Mouse (Mus musculus) thymus, postnatal 36 days (tissue): ENCODE measurements around the gene Add1.

Experiments
- DNase-seq, 2 experiments: peaks; one replicate each; pipeline ENCODE4 v3.0.0; 2022; ENCODE audit warnings: mixed read lengths in 2 of 2

Add1 gene

GRCm38 (mm10) chr5:34609966-34610365 is 36.5 kb downstream of the Add1 start:
- no peak for DNase-seq

GRCm38 (mm10) chr5:34632996-34633395 is 59.5 kb downstream of the Add1 start:
- DNase-seq = no peak

GRCm38 (mm10) chr5:34633641-34634040 is 60.2 kb downstream of the Add1 start:
- peak in 1 of 2 experiments; percentile 23 for DNase-seq

- no peak for DNase-seq
Measured at GRCm38 (mm10) chr5:34634746-34635400, 61.4 kb downstream of the Add1 start.

- DNase-seq = peak in 1 of 2 experiments; percentile 19
Measured at GRCm38 (mm10) chr5:34635665-34636192, 62.3 kb downstream of the Add1 start.

GRCm38 (mm10) chr5:34636481-34637287 is 63.2 kb downstream of the Add1 start, which contains the start of gene Mfsd10:
Gene Mfsd10 (minus strand): TSS chr5:34637212.
- peak; percentile 74 to 80 for DNase-seq

- DNase-seq = no peak
Measured at GRCm38 (mm10) chr5:34637591-34638156, 64.2 kb downstream of the Add1 start.

- DNase-seq = no peak
Measured at GRCm38 (mm10) chr5:34641991-34642390, 68.5 kb downstream of the Add1 start.

GRCm38 (mm10) chr5:34642932-34643331 is 69.5 kb downstream of the Add1 start:
- peak; percentile 37 to 40 for DNase-seq

- peak; percentile 65 to 70 for DNase-seq
Measured at GRCm38 (mm10) chr5:34647581-34647980, 74.1 kb downstream of the Add1 start.

- no peak for DNase-seq
Measured at GRCm38 (mm10) chr5:34652961-34653360, 79.5 kb downstream of the Add1 start.

- DNase-seq = no peak
Measured at GRCm38 (mm10) chr5:34654881-34655280, 81.4 kb downstream of the Add1 start.

- no peak for DNase-seq
Measured at GRCm38 (mm10) chr5:34657556-34657955, 84.1 kb downstream of the Add1 start.

GRCm38 (mm10) chr5:34659686-34660590 is 86.5 kb downstream of the Add1 start, which contains the start of the genes Nop14 and Grk4:
Gene Nop14 (minus strand): TSS chr5:34660148.
Gene Grk4 (plus strand): TSS chr5:34660379.
- DNase-seq = peak; percentile 98 to 99

- DNase-seq = no peak
Measured at GRCm38 (mm10) chr5:34660591-34661130, 87.2 kb downstream of the Add1 start.

- no peak for DNase-seq
Measured at GRCm38 (mm10) chr5:34661909-34662308, 88.4 kb downstream of the Add1 start.

GRCm38 (mm10) chr5:34663231-34663630 is 89.8 kb downstream of the Add1 start:
- DNase-seq = no peak

- no peak for DNase-seq
Measured at GRCm38 (mm10) chr5:34669493-34669892, 96.0 kb downstream of the Add1 start.

- no peak for DNase-seq
Measured at GRCm38 (mm10) chr5:34670280-34670679, 96.8 kb downstream of the Add1 start.
